In the genomic region with DNA sequence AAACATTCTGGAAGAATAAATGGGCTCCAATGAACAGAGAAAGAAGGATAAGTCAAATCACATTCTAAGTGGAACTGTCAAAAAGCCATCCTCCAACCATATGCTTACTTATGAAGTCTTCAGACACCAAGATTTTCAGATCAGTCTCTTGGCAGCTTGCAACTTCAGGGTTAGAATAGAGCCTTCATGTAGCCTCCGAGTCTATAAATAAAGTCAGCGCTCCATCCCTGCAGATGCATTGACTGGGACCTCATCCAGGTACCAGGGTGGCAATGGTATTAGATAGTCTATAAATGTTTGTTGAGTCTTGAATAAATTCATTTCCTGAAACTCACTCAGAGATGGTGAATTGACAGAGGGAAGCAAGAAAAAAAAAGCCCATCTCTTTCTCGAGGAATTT, we compare ENCODE assay signal across 12 mouse cellular contexts.
"Had no signal": no experiment of that assay in that cellular context is flagged by ENCODE, and none has a peak within 500 bp of the region (broad histone marks: within the 10 kb centered on the region; RNA-seq: fewer than 3 reads in every experiment).

No protein-coding gene starts in this region.

- DNase-seq: kidney, adult 11 months; kidney, adult 8-10 months; kidney, postnatal 10 days; kidney, postnatal 36 days; layer of hippocampus, postnatal 36 days; liver, embryonic 13.5 days; lung, adult 2 months; lung, postnatal 14 days; lung, postnatal 4 days; midbrain, embryonic 14.5 days; thymus, adult 18-20 months; thymus, postnatal 36 days had no signal
